Mouse (Mus musculus) lung, adult 2 months (tissue): ENCODE data around the gene Zbtb20. TPM values are rescaled to one million over a fixed set of nuclear protein-coding genes. Genes with fewer than 3 reads are reported as not detected.

Experiments
- DNase-seq: peaks from one replicate; pipeline ENCODE4 v3.0.0; 2022
- H3K4me1 ChIP-seq: fragments of 200-500 bp; 2 replicates; pipeline ENCODE4 v1.6.1; 2011; ENCODE audit warnings: low read length; ENCODE audit not compliant: control insufficient read depth, insufficient read depth
- H3K4me3 ChIP-seq: fragments of 200-500 bp; replicated peaks from 2 replicates; pipeline ENCODE3; 2011; ENCODE audit warnings: low read depth, mild to moderate bottlenecking, control low read depth, low read length; ENCODE audit errors: extremely low read depth
- CTCF ChIP-seq: fragments of 200-500 bp; IDR thresholded peaks from 2 replicates; pipeline ENCODE4 v1.5.1; 2011; ENCODE audit warnings: mild to moderate bottlenecking, low read length, control low read depth; ENCODE audit not compliant: insufficient read depth
- POLR2A ChIP-seq: fragments of 200-500 bp; IDR thresholded peaks from 2 replicates; pipeline ENCODE4 v1.6.1; 2011; ENCODE audit warnings: low read depth, mild to moderate bottlenecking, control low read depth, low read length, borderline replicate concordance; ENCODE audit errors: extremely low read depth
- WGBS: fragments of 180-500 bp; shearing (Covaris S2); methylation state at CpG from one replicate; pipeline ENCODE4 v1.1.7; 2018; 5-methylcytosine and 5-hydroxymethylcytosine counted together
- polyA plus RNA-seq: library from polyadenylated mRNA; depleted of rRNA; stranded (reverse); fragments of >200 nt; gene quantifications from 2 replicates; pipeline ENCODE4 v1.2.3, GENCODE M21; 2012

The Zbtb20 gene
- polyA plus RNA-seq, 1 experiment: 30.7 TPM

GRCm38 (mm10) chr16:43302171-43302570 lies 426.5 kb downstream of the Zbtb20 start:
- DNase-seq: no peak
- 98% methylated on average over 2 of the region's 2 CpGs for WGBS
- Histone ChIP-seq H3K4me1 (peaks cover 10% of the 10 kb centered on the region), H3K4me3 (no peak overlapping the region)
- TF ChIP-seq POLR2A: no peak

DNA sequence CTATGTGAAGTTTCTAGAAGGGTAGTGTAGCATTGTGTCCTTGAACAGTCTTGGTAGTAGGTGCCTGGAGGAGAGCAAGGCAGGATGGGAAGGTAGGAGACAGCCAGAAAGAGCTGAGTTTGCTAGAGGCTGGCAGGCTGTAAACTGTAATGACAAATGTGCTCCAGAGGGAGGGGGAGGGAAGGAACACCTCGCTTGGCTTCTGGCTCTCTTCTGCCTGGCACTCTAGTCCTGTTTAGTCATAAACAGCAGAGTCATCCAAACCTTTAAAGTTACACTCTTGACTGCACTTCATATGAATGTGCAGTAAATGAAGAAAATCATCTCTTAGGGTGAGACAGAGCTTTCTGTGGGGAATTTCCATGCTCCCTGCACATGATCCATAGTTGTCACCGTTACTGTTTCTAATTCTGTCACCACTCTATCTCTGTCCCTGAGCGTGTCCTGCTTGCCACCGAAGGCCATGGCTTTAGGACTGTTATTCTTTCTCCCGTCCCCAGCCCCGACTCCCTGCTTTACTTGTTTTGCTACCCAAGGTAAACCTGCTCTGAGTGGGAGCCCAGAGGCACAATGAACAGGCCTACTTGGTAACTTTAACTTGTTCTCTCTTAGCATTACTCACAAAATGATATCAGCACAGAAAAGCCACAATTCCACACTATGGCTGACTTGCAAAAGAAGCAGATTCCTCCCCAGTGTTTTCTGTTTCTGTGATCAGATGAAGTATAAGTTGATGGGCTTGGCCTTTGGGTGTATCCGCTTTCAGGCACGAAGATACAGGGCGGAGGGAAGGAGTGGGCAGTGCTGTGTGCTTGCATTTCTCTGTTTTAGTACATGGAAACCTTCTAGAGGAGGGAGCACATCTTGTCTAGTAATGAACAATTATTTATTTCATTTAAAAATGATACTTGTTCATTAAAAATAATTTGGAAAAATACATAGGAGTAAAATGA lies 427.8 kb downstream of the Zbtb20 start:
- no peak for TF ChIP-seq CTCF
- no peak for TF ChIP-seq POLR2A
- Histone ChIP-seq H3K4me3 (no peak overlapping the region), H3K4me1 (peaks cover 6% of the 10 kb centered on the region; the same call in 1 of the 2 replicates)
- DNase-seq: no peak
- WGBS: 51% methylated on average over 9 of the region's 9 CpGs

GRCm38 (mm10) chr16:43309968-43310431 lies 434.3 kb downstream of the Zbtb20 start:
- Histone ChIP-seq H3K4me3 (no peak overlapping the region), H3K4me1 (no peaks in the 10 kb centered on the region)
- 55% methylated on average over 4 of the region's 4 CpGs for WGBS
- DNase-seq: no peak
- no peak for TF ChIP-seq POLR2A
- no peak for TF ChIP-seq CTCF

GRCm38 (mm10) chr16:43324009-43324408 lies 448.3 kb downstream of the Zbtb20 start:
- TF ChIP-seq POLR2A (no peak), CTCF (no peak)
- WGBS: 51% methylated on average over 3 of the region's 3 CpGs
- DNase-seq: no peak
- Histone ChIP-seq H3K4me3 (no peak overlapping the region), H3K4me1 (peaks cover 2% of the 10 kb centered on the region)

DNA sequence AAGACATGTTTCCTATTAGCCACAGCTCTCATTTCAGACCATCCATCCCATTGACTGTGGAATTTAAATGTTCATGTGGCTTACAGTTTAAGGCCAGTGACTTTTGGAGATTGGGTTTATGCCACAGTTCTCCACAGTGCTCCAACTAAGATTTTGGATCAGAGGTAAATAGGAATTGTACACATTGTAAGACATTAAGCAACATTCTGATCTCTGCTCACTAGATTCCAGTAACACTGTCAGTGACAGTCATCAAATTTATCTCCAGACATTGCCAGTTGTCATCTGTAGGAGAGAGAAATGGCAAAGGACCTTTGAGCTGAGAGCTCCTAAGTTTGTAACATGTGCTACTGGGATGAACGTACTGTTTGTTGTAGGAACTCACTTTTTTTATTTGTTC lies 452.5 kb downstream of the Zbtb20 start:
- Histone ChIP-seq H3K4me3 (no peak overlapping the region), H3K4me1 (peaks cover 8% of the 10 kb centered on the region)
- DNase-seq: no peak
- 85% methylated on average over 1 of the region's 1 CpGs for WGBS
- no peak for TF ChIP-seq POLR2A
- no peak for TF ChIP-seq CTCF

- no peak for DNase-seq
- TF ChIP-seq POLR2A: no peak
- no peak for TF ChIP-seq CTCF
- Histone ChIP-seq H3K4me1 (peaks cover 13% of the 10 kb centered on the region), H3K4me3 (no peak overlapping the region)
- 61% methylated on average over 3 of the region's 3 CpGs for WGBS
These were observed 454.5 kb downstream of the Zbtb20 start for GRCm38 (mm10) chr16:43330206-43330605.

DNA sequence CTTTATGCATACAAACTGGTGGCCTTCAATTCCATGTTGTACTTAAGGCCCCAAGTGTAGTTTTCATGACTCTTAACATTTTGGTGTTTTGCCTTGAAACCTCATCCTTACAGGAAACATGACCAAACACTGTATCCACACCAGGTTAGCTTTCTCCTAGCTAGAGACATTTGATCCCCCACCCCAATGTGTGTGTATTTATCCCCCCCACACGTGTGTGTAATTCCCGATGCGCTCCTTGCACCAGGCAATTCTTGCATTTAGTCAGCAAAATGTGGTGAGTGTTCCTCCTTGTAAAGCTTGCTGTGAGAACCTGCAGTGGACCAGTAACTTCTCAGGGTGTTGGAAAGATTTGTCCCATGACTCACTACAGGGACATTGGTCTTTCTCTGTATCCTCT lies 455.8 kb downstream of the Zbtb20 start:
- no peak for DNase-seq
- 87% methylated on average over 3 of the region's 3 CpGs for WGBS
- Histone ChIP-seq H3K4me3 (no peak overlapping the region), H3K4me1 (peaks cover 22% of the 10 kb centered on the region)
- TF ChIP-seq CTCF (no peak), POLR2A (no peak)

- peaks cover 22% of the 10 kb centered on the region for H3K4me1 ChIP-seq
- DNase-seq: no peak
- no peak for TF ChIP-seq CTCF
- TF ChIP-seq POLR2A: no peak
- WGBS: 48% methylated on average over 2 of the region's 2 CpGs
- no peak overlapping the region for H3K4me3 ChIP-seq
These were observed 457.1 kb downstream of the Zbtb20 start for GRCm38 (mm10) chr16:43332734-43333133.

- no peak overlapping the region for H3K4me3 ChIP-seq
- peaks cover 22% of the 10 kb centered on the region for H3K4me1 ChIP-seq
- 58% methylated on average over 1 of the region's 1 CpGs for WGBS
- TF ChIP-seq POLR2A (no peak), CTCF (no peak)
- no peak for DNase-seq
These were observed 457.6 kb downstream of the Zbtb20 start for GRCm38 (mm10) chr16:43333265-43333664.
